Comparison of ENCODE assay signal across 12 mouse cellular contexts in the genomic region with DNA sequence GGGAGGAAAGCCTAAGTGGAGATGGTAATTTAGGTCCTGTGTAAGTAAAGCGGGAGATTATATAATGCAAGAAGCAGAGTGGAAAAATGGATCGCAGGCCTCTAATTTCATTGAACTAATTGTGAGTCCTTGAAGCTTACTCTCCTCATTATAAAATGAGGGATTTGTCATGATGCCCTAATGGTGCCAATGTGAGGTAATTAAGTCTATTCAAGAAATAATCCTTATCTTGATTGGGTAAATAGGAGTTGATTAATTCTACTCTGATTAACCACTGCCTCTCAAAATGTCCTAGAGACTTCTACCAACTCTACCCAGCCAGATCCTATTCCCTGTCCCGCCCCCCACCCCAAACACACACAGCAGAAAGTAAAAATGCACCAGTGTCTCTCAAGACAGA.
"Had no signal": no experiment of that assay in that cellular context is flagged by ENCODE, and none has a peak within 500 bp of the region (broad histone marks: within the 10 kb centered on the region; RNA-seq: fewer than 3 reads in every experiment).

No protein-coding gene starts in this region.

- H3K4me3 ChIP-seq: limb, embryonic 13.5 days had no signal

- H3K36me3 ChIP-seq: limb, embryonic 13.5 days had no signal

- H3K9ac ChIP-seq: limb, embryonic 13.5 days; liver, embryonic 14.5 days had no signal

- H3K4me2 ChIP-seq: limb, embryonic 13.5 days had no signal

- DNase-seq: kidney, adult 8-10 months; kidney, postnatal 36 days; left cerebral cortex, postnatal 4 days; lung, adult 18-20 months; right cerebral cortex, postnatal 4 days; spleen, adult 18-20 months; thymus, adult 18-20 months; thymus, postnatal 14 days had no signal

- H3K9me3 ChIP-seq: limb, embryonic 13.5 days had no signal

- H3K27ac ChIP-seq: kidney, postnatal 0 days; limb, embryonic 13.5 days; liver, embryonic 14.5 days had no signal

- ATAC-seq: intestine, embryonic 16.5 days had no signal

- H3K27me3 ChIP-seq: limb, embryonic 13.5 days had no signal
